Mouse (Mus musculus) olfactory bulb, adult 2 months (tissue): Measurements from ENCODE around the gene Nupl1. TPM values are rescaled to one million over a fixed set of nuclear protein-coding genes. Genes with fewer than 3 reads are reported as not detected.

ENCODE experiments used
- H3K27ac ChIP-seq: fragments of 200-500 bp; 2 replicates; pipeline ENCODE4 v1.5.1; 2012; ENCODE audit warnings: low read depth, low read length; ENCODE audit not compliant: insufficient read depth
- H3K4me1 ChIP-seq: fragments of 200-500 bp; 2 replicates; pipeline ENCODE4 v1.6.1; 2012; ENCODE audit warnings: low read length; ENCODE audit not compliant: control insufficient read depth, insufficient read depth
- H3K4me3 ChIP-seq: fragments of 200-500 bp; 2 replicates; pipeline ENCODE4 v1.5.1; 2012; ENCODE audit warnings: mild to moderate bottlenecking, low read depth, low read length, moderate library complexity; ENCODE audit not compliant: insufficient read depth
- CTCF ChIP-seq: fragments of 200-500 bp; IDR thresholded peaks from 2 replicates; pipeline ENCODE4 v1.5.1; 2012; ENCODE audit warnings: low read depth, mild to moderate bottlenecking, low read length, moderate library complexity; ENCODE audit not compliant: insufficient read depth
- POLR2A ChIP-seq: fragments of 200-500 bp; IDR thresholded peaks from 2 replicates; pipeline ENCODE4 v1.6.1; 2012; ENCODE audit warnings: mild to moderate bottlenecking, low read depth, low read length, moderate library complexity; ENCODE audit not compliant: insufficient read depth
- WGBS: fragments of 180-500 bp; shearing (Covaris S2); methylation state at CpG from one replicate; pipeline ENCODE4 v1.1.7; 2018; 5-methylcytosine and 5-hydroxymethylcytosine counted together
- polyA plus RNA-seq: library from polyadenylated mRNA; stranded (reverse); fragments of >200 nt; gene quantifications from 2 replicates; pipeline ENCODE4 v1.2.4, GENCODE M21; 2012; ENCODE audit warnings: low replicate concordance; ENCODE audit not compliant: missing spikeins, insufficient read depth, insufficient read length

The Nupl1 gene
- polyA plus RNA-seq, 1 experiment: not detected

GRCm38 (mm10) chr14:60204993-60205392 is 46.2 kb downstream of the Nupl1 start:
- Histone ChIP-seq H3K4me3 (no peak overlapping the region), H3K27ac (no peak overlapping the region), H3K4me1 (no peaks in the 10 kb centered on the region)
- WGBS: 92% methylated on average over 6 of the region's 6 CpGs
- no peak for TF ChIP-seq CTCF
- no peak for TF ChIP-seq POLR2A

- Histone ChIP-seq H3K27ac (no peak within 1 kb of the TSS), H3K4me1 (no peaks in the 10 kb centered on the region), H3K4me3 (no peak within 1 kb of the TSS)
- 74% methylated on average over 7 of the region's 7 CpGs for WGBS
- TF ChIP-seq POLR2A: no peak
- TF ChIP-seq CTCF: no peak
These were observed 54.3 kb downstream of the Nupl1 start, which contains the start of gene Atp8a2 for GRCm38 (mm10) chr14:60196884-60197283. TSS of gene Atp8a2 (minus strand) at chr14:60197179.

GRCm38 (mm10) chr14:60195999-60196398 is 55.2 kb downstream of the Nupl1 start:
- no peak for TF ChIP-seq POLR2A
- TF ChIP-seq CTCF: no peak
- H3K27ac ChIP-seq: no peak overlapping the region
- no peaks in the 10 kb centered on the region for H3K4me1 ChIP-seq
- no peak overlapping the region for H3K4me3 ChIP-seq
- 84% methylated on average over 5 of the region's 5 CpGs for WGBS

- WGBS: 92% methylated on average over 1 of the region's 1 CpGs
- Histone ChIP-seq H3K27ac (no peak overlapping the region), H3K4me1 (no peaks in the 10 kb centered on the region), H3K4me3 (no peak overlapping the region)
- TF ChIP-seq CTCF (no peak), POLR2A (no peak)
These were observed 56.6 kb downstream of the Nupl1 start for GRCm38 (mm10) chr14:60194606-60195005.

- Histone ChIP-seq H3K4me3 (no peak overlapping the region), H3K27ac (no peak overlapping the region), H3K4me1 (peaks cover 4% of the 10 kb centered on the region)
- TF ChIP-seq CTCF: no peak
- 79% methylated on average over 5 of the region's 5 CpGs for WGBS
These were observed 61.5 kb downstream of the Nupl1 start for GRCm38 (mm10) chr14:60189771-60190170.

- no peak for TF ChIP-seq CTCF
- no peak for TF ChIP-seq POLR2A
- H3K4me3 ChIP-seq: no peak overlapping the region
- 58% methylated on average over 5 of the region's 5 CpGs for WGBS
- H3K27ac ChIP-seq: peak overlapping the region; percentile 15
- peaks cover 4% of the 10 kb centered on the region for H3K4me1 ChIP-seq
These were observed 62.9 kb downstream of the Nupl1 start for GRCm38 (mm10) chr14:60188201-60188825.

GRCm38 (mm10) chr14:60181306-60181705 is 69.9 kb downstream of the Nupl1 start:
- TF ChIP-seq POLR2A (no peak), CTCF (no peak)

GRCm38 (mm10) chr14:60178571-60178955 is 72.7 kb downstream of the Nupl1 start:
- H3K4me1 ChIP-seq: peaks cover 4% of the 10 kb centered on the region; the same call in 1 of the 2 replicates
- no peak overlapping the region for H3K4me3 ChIP-seq
- H3K27ac ChIP-seq: no peak overlapping the region
- TF ChIP-seq CTCF (no peak), POLR2A (no peak)
- WGBS: 56% methylated on average over 2 of the region's 2 CpGs

More at GRCm38 (mm10) chr14:60181306-60181705, 69.9 kb downstream of the Nupl1 start:
- Histone ChIP-seq H3K4me3 (no peak overlapping the region), H3K27ac (no peak overlapping the region), H3K4me1 (0 out of 2 replicates have a peak, but pooled peaks cover 4% of the 10 kb centered on the region)
- 98% methylated on average over 2 of the region's 2 CpGs for WGBS

- Histone ChIP-seq H3K4me3 (peak overlapping the region; percentile 80), H3K27ac (peak overlapping the region; percentile 34), H3K4me1 (peaks cover 4% of the 10 kb centered on the region; the same call in 1 of the 2 replicates)
- TF ChIP-seq CTCF (no peak), POLR2A (no peak)
- WGBS: 14% methylated on average over 37 of the region's 37 CpGs
These were observed 73.3 kb downstream of the Nupl1 start for GRCm38 (mm10) chr14:60177614-60178570.
